Mouse (Mus musculus) bone marrow macrophage, adult 2 months (primary cell): ENCODE data around the gene Ifit1bl1.

Source experiments
- CTCF ChIP-seq: IDR thresholded peaks from 2 replicates; pipeline ENCODE4 v1.5.1; 2012; ENCODE audit warnings: low read depth, mild to moderate bottlenecking, low read length, moderate library complexity
- POLR2A ChIP-seq: IDR thresholded peaks from 2 replicates; pipeline ENCODE4 v1.6.1; 2012; ENCODE audit warnings: mild to moderate bottlenecking, low read depth, low read length, borderline replicate concordance

DNA sequence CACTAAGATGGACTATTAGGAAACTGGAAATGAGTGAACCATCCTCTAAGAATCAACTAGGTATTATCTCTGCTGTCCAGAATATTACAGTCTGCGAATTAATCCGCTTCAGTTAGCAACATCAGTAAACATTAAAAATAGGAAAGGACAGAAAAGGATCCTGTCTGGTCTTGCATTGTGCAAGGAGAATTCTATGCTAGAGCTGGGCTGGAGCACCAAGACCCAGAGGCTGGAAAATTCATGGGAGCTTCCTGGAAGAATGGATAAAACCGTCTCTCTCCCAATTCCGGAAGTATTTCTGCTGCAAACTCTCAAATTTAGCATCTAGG lies 51.6 kb downstream of the Ifit1bl1 start:
- TF ChIP-seq POLR2A (no peak), CTCF (no peak)
